Mouse (Mus musculus) bone marrow macrophage, adult 2 months (primary cell): ENCODE measurements around the gene Macrod2.

ENCODE experiments used
- CTCF ChIP-seq: IDR thresholded peaks from 2 replicates; pipeline ENCODE4 v1.5.1; 2012; ENCODE audit warnings: low read depth, mild to moderate bottlenecking, low read length, moderate library complexity
- POLR2A ChIP-seq: IDR thresholded peaks from 2 replicates; pipeline ENCODE4 v1.6.1; 2012; ENCODE audit warnings: mild to moderate bottlenecking, low read depth, low read length, borderline replicate concordance

- TF ChIP-seq CTCF (no peak), POLR2A (no peak)
Measured at GRCm38 (mm10) chr2:142433126-142433525, 2038.0 kb downstream of the Macrod2 start.
